Mouse (Mus musculus) thymus, adult 2 months (tissue): ENCODE results near the gene Ccdc85b. TPM values are rescaled to one million over a fixed set of nuclear protein-coding genes. Genes with fewer than 3 reads are reported as not detected.

ENCODE experiments used
- DNase-seq: peaks from one replicate; pipeline ENCODE4 v3.0.0; 2021
- H3K27ac ChIP-seq: fragments of 200-500 bp; 2 replicates; pipeline ENCODE4 v1.5.1; 2012; ENCODE audit warnings: low read length, control low read depth; ENCODE audit not compliant: control insufficient read depth, insufficient read depth
- H3K27me3 ChIP-seq: fragments of 200-500 bp; 2 replicates; pipeline ENCODE4 v1.6.1; 2012; ENCODE audit warnings: mild to moderate bottlenecking, low read length, moderate library complexity, mixed read lengths; ENCODE audit not compliant: control insufficient read depth, insufficient read depth
- H3K36me3 ChIP-seq: fragments of 200-500 bp; 2 replicates; pipeline ENCODE4 v1.6.1; 2012; ENCODE audit warnings: mild to moderate bottlenecking, low read length, moderate library complexity; ENCODE audit not compliant: control insufficient read depth, insufficient read depth
- H3K4me1 ChIP-seq: fragments of 200-500 bp; replicated peaks from 2 replicates; pipeline ENCODE4 v1.6.1; 2012; ENCODE audit warnings: low read length; ENCODE audit not compliant: control insufficient read depth, insufficient read depth
- H3K4me3 ChIP-seq: fragments of 200-500 bp; 2 replicates; pipeline ENCODE4 v1.5.1; 2012; ENCODE audit warnings: mild to moderate bottlenecking, low read length, control low read depth, moderate library complexity; ENCODE audit not compliant: control insufficient read depth, insufficient read depth
- CTCF ChIP-seq: fragments of 200-500 bp; IDR thresholded peaks from 2 replicates; pipeline ENCODE4 v1.5.1; 2012; ENCODE audit warnings: mild to moderate bottlenecking, control low read depth, low read length, moderate library complexity, borderline replicate concordance; ENCODE audit not compliant: control insufficient read depth, poor library complexity, insufficient read depth; ENCODE audit errors: extremely low read depth
- POLR2A ChIP-seq: fragments of 200-500 bp; IDR thresholded peaks from 2 replicates; pipeline ENCODE4 v1.6.1; 2012; ENCODE audit warnings: mild to moderate bottlenecking, low read length, control low read depth, moderate library complexity; ENCODE audit not compliant: control insufficient read depth, poor library complexity, insufficient read depth; ENCODE audit errors: extremely low read depth
- WGBS: fragments of 180-500 bp; shearing (Covaris S2); methylation state at CpG from one replicate; pipeline ENCODE4 v1.1.7; 2018; 5-methylcytosine and 5-hydroxymethylcytosine counted together
- polyA plus RNA-seq: library from polyadenylated mRNA; depleted of rRNA; stranded (reverse); fragments of >200 nt; gene quantifications from 2 replicates; pipeline ENCODE4 v1.2.3, GENCODE M21; 2012

The Ccdc85b gene
- polyA plus RNA-seq, 1 experiment = 8.2 TPM

- H3K4me3 ChIP-seq = no peak overlapping the region
- TF ChIP-seq POLR2A (no peak), CTCF (no peak)
- WGBS = 91% methylated on average over 10 of the region's 10 CpGs
- DNase-seq = no peak
- no peaks in the 10 kb centered on the region for H3K27me3 ChIP-seq
- H3K4me1 ChIP-seq = peaks cover 32% of the 10 kb centered on the region
- H3K27ac ChIP-seq = no peak overlapping the region
- peaks cover 18% of the 10 kb centered on the region; the same call in 1 of the 2 replicates for H3K36me3 ChIP-seq
Measured at GRCm38 (mm10) chr19:5422267-5422666, 35.4 kb downstream of the Ccdc85b start.

DNA sequence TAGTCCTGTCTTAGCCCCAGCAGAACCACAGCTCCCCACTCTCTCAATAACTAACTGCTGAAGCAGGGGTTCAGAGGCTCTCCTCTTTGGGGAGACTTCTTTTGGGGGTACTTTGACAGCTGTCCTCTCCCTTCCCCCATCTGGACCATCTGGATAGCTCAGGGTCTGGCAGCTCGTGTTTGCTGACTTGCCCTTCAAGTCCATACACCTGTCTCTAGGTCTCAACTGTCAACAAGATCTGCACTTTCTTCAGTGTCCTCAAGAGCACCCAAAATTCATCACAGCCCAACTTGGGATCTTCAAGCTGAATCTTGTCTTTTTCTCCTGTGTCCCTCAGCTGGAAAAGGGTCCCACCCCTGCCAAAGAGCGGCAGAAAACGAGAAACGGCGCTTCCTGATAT is 35.9 kb downstream of the Ccdc85b start:
- peaks cover 29% of the 10 kb centered on the region for H3K4me1 ChIP-seq
- DNase-seq = no peak
- WGBS = 82% methylated on average over 5 of the region's 5 CpGs
- H3K4me3 ChIP-seq = no peak overlapping the region
- no peaks in the 10 kb centered on the region for H3K27me3 ChIP-seq
- TF ChIP-seq CTCF (no peak), POLR2A (no peak)
- no peak overlapping the region for H3K27ac ChIP-seq
- H3K36me3 ChIP-seq = peaks cover 15% of the 10 kb centered on the region; the same call in 1 of the 2 replicates

- H3K36me3 ChIP-seq = peaks cover 11% of the 10 kb centered on the region; the same call in 1 of the 2 replicates
- no peaks in the 10 kb centered on the region for H3K27me3 ChIP-seq
- WGBS = 95% methylated on average over 6 of the region's 6 CpGs
- TF ChIP-seq POLR2A (no peak), CTCF (no peak)
- H3K4me1 ChIP-seq = peaks cover 18% of the 10 kb centered on the region
- DNase-seq = no peak
- no peak overlapping the region for H3K4me3 ChIP-seq
- H3K27ac ChIP-seq = no peak overlapping the region
Measured at GRCm38 (mm10) chr19:5420579-5420978, 37.1 kb downstream of the Ccdc85b start.

- no peak for TF ChIP-seq POLR2A
- TF ChIP-seq CTCF = no peak
- Histone ChIP-seq H3K4me3 (no peak overlapping the region), H3K27ac (no peak overlapping the region), H3K36me3 (peaks cover 11% of the 10 kb centered on the region; the same call in 1 of the 2 replicates), H3K4me1 (peaks cover 18% of the 10 kb centered on the region), H3K27me3 (no peaks in the 10 kb centered on the region)
- 96% methylated on average over 9 of the region's 9 CpGs for WGBS
- DNase-seq = no peak
Measured at GRCm38 (mm10) chr19:5419630-5420029, 38.1 kb downstream of the Ccdc85b start.

GRCm38 (mm10) chr19:5418750-5419466 is 38.8 kb downstream of the Ccdc85b start:
- 96% methylated on average over 8 of the region's 8 CpGs for WGBS
- no peak overlapping the region for H3K4me3 ChIP-seq
- no peak for TF ChIP-seq POLR2A
- no peak for TF ChIP-seq CTCF
- H3K36me3 ChIP-seq = peaks cover 11% of the 10 kb centered on the region; the same call in 1 of the 2 replicates
- H3K27me3 ChIP-seq = no peaks in the 10 kb centered on the region
- DNase-seq = no peak
- H3K27ac ChIP-seq = no peak overlapping the region
- peaks cover 19% of the 10 kb centered on the region for H3K4me1 ChIP-seq

DNA sequence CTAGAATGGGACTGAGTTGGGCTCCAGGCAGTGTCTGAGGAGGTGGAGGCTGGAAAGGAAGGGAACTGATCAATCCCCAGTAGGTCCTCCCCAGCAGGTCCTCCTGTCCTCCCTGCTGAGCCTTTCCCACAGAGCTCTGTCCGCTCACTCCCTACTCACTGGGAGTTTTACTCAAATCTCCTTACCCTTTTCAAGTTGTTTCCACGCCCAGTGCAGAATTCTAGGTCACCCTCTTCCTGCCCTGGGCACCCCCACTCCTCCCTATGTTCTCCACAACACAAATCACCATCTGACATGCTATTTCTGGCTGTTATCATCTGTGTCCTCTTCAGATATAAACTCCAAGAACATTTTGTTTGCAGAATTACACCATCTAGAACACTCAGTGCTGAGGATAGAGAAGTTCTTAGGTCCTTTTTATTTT is 43.1 kb downstream of the Ccdc85b start:
- TF ChIP-seq CTCF (no peak), POLR2A (no peak)
- H3K27ac ChIP-seq = no peak overlapping the region
- no peaks in the 10 kb centered on the region for H3K27me3 ChIP-seq
- DNase-seq = no peak
- peaks cover 11% of the 10 kb centered on the region; the same call in 1 of the 2 replicates for H3K36me3 ChIP-seq
- WGBS = 89% methylated on average over 2 of the region's 2 CpGs
- H3K4me1 ChIP-seq = 0 out of 2 replicates have a peak, but pooled peaks cover 3% of the 10 kb centered on the region
- no peak overlapping the region for H3K4me3 ChIP-seq

GRCm38 (mm10) chr19:5413840-5414239 is 43.9 kb downstream of the Ccdc85b start:
- H3K27me3 ChIP-seq = no peaks in the 10 kb centered on the region
- TF ChIP-seq POLR2A = no peak
- TF ChIP-seq CTCF = no peak
- H3K36me3 ChIP-seq = peaks cover 11% of the 10 kb centered on the region; the same call in 1 of the 2 replicates
- no peak for DNase-seq
- 0 out of 2 replicates have a peak, but pooled peaks cover 7% of the 10 kb centered on the region for H3K4me1 ChIP-seq
- H3K4me3 ChIP-seq = no peak overlapping the region
- 97% methylated on average over 4 of the region's 4 CpGs for WGBS
- H3K27ac ChIP-seq = no peak overlapping the region
